Mouse (Mus musculus) gastrocnemius, postnatal 14 days (tissue): ENCODE measurements around the gene Chn1. TPM values are rescaled to one million over a fixed set of nuclear protein-coding genes. Genes with fewer than 3 reads are reported as not detected.

Source experiments
- DNase-seq: peaks from one replicate; pipeline ENCODE4 v3.0.0; 2021; ENCODE audit warnings: mixed read lengths
- intact Hi-C: fragments of 180-260 bp; cut with DNase I; formaldehyde crosslinking; loops from one replicate; pipeline ENCODE4 v1.15.1; 2025; ENCODE audit warnings: low total_unique reads
- total RNA-seq, 2 experiments: library from RNA; stranded (reverse); gene quantifications; 2 replicates each; pipeline ENCODE4 v1.2.3; 2021

The Chn1 gene
- total RNA-seq, 2 experiments from 2014 or later: 11.3 to 11.6 TPM

GRCm38 (mm10) chr2:73759899-73760298 is 15.2 kb downstream of the Chn1 start:
- no peak for DNase-seq
- intact Hi-C loops: no loop called here

GRCm38 (mm10) chr2:73759027-73759426 is 16.1 kb downstream of the Chn1 start:
- intact Hi-C loops: no loop called here
- DNase-seq: no peak

DNA sequence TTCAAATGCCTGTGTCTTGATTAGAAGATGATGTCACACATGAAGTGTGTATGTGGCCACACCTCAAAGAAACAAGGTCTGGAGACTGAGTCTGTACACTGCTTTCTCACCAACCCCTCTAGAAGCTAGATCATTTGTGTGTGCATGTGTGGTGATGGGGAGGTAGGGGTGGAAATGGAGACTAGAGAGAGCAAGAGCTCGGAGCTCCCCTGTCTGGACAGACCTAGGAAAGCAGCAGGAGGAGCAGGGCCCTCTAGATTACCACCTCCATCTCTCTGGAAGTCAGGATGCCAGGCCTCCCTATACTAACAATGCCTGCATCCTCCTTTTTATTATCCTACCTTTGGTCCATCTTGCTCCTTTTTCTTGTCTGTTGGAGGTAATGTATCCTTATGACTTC is 27.8 kb downstream of the Chn1 start:
- intact Hi-C loops: no loop called here
- no peak for DNase-seq

DNA sequence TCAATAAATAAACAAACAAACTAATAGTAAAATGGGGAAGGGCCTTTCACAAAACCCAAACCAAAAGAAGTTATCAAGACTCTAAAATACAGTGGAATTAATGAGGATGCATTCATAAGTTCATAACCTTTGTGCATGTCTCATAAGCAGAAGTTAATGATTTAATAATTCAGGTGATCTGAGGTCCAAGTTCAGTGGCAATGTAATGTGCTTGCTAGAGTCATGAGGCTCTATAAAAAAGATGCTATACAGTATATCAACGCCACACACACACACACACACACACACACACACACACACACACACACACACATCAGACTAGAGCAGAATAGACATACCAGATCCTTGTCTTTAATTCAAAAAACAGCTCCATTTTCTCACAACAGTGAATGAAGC is 28.8 kb downstream of the Chn1 start:
- no peak for DNase-seq
- intact Hi-C loops: no loop called here

DNA sequence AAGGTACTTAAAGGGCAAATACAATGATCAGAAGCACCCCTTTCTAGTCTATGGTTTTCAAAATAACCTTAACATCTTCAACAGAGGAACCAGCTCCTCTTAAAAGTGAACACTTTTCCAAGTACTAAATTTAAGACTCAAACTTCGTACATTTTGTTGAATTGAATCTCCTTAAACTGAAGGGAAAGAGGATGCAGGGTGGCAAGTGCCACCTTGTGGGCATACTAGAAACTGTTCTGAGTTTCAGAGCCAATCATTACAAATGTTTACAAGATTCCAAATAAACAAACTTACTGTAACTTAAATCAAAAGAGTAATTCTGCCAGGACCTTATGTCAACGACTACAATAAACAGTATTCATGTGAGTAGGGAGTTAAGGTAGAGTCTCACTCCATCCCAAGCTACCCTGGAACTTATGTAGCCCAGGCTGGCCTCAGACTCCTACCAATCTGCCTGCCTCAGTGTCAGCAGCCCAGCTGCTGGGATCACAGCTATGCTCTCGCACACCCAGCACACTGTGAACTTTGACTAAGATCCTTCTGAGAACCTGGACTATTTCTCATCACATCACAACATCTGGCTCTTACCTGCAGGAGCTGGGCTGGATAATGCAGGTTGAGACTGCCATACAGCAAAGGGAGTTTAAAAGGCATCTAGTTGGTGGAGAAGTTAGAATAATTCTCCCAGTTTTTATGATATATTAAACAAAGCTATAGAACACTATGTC is 29.3 kb downstream of the Chn1 start:
- intact Hi-C loops: no loop called here
- peak; percentile 9 for DNase-seq

DNA sequence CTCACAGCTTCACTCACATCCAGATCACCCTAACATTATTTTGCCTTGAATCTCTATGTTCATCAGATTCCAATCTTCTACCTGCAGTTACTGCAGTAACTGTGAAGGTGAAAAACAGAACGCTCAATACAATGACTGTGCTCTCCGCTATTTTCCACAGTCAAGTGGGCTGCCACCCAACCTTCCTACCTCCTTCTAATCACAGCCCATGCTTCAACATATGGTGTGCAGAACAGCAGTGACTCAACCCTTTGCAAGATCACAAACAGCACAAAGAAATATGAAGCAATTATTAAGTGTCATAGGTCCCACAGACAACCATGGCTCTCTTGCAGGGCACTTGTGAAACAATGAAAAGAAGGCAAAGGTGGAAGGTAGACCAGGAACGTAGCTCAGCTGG is 33.9 kb downstream of the Chn1 start:
- DNase-seq: no peak
- intact Hi-C loops: loop anchor here (5.0 kb wide), 1 partner anchor 154 kb away; no protein-coding TSS in a partner anchor

DNA sequence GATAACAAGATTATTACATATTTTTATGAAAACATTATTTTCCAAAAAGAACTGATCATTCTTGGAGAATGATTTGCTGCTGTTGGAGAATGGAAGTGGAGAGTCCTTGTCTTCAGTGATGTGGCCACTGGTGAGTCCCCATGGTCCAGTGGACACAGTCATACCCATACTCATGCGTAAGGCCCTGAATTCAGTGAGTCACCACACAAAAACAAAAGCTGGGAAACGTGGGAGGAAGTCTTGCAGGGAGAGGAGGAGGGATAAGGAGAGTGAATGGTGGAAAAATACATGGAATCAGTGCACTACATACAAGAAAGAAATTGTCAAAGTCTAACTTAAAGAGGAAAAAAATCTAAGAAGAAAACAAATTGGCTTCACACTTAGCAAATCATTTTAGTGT is 47.3 kb downstream of the Chn1 start:
- intact Hi-C loops: no loop called here

DNA sequence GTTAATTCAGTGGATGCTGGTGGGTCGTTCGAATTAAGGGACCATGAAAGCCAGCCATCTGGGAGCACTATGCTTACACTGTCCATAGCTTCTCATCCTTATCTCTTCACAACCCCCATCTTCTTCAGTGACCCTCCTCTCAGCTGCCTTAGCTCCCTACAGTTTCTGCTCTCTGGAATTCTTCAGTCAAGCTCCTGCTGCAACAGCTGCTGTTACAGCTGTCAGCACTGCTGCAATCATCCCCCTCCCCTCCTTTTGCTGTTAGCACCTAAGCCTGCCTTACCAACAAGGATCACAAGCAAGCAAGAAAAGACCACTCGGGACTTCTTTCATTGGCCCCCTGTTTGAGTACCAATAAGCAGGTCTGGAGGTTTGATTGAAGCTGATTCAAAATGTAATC is 50.2 kb downstream of the Chn1 start:
- no peak for DNase-seq
- intact Hi-C loops: no loop called here

More for the DNA sequence above, 47.3 kb downstream of the Chn1 start:
- DNase-seq: no peak

- intact Hi-C loops: no loop called here
These were observed 53.3 kb downstream of the Chn1 start for GRCm38 (mm10) chr2:73721821-73722220.

GRCm38 (mm10) chr2:73712481-73712880 is 62.7 kb downstream of the Chn1 start:
- intact Hi-C loops: no loop called here
- no peak for DNase-seq

More at GRCm38 (mm10) chr2:73721821-73722220, 53.3 kb downstream of the Chn1 start:
- DNase-seq: peak; percentile 5

- intact Hi-C loops: no loop called here
- DNase-seq: no peak
These were observed 82.1 kb downstream of the Chn1 start for GRCm38 (mm10) chr2:73693045-73693444.

DNA sequence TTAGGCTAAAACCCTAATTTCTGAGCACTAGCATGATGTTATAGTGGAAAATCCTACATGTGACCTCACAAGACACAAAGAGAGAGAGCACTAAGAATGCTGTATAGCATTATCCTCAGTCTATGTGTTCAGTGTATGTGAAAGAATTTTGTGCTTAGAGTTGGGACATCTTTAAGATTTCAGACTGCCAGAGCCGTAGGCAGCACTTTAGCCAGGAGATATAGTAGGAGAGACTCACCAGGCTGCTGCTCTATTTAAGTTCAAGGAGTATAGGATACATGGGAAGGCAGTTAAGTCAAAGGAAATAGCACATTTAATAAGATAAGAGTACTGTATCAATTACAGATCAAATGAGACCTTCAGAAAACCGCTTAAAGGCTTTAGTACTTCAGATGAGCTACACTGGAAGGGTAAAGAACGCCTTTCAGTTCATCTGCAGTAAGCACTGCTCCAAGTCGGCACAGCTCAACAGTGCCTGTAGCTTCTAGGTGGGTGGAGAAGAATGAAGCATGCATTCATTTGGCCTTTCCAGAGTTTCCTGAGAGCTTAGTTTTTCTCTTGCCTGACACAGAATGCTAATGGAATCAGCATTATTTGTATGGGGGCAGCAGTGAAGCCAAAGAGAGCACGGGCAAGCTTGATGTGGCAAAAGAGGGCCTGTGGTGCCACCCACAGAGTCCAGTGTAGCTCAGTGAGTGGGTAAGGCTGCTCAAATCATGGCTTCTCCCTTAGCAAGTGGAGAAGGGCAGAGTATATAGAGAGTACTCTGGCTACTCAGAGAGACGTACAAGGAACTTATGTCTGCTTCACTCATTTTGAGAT is 84.2 kb downstream of the Chn1 start:
- intact Hi-C loops: no loop called here
- no peak for DNase-seq

GRCm38 (mm10) chr2:73682500-73682899 is 92.6 kb downstream of the Chn1 start:
- DNase-seq: no peak
- intact Hi-C loops: no loop called here

- intact Hi-C loops: no loop called here
- DNase-seq: peak; percentile 40
These were observed 94.6 kb downstream of the Chn1 start for GRCm38 (mm10) chr2:73680425-73681027.

- intact Hi-C loops: no loop called here
- DNase-seq: no peak
These were observed 106.5 kb downstream of the Chn1 start for GRCm38 (mm10) chr2:73668608-73669007.

GRCm38 (mm10) chr2:73660566-73661134 is 114.5 kb downstream of the Chn1 start:
- no peak for DNase-seq
- intact Hi-C loops: no loop called here

DNA sequence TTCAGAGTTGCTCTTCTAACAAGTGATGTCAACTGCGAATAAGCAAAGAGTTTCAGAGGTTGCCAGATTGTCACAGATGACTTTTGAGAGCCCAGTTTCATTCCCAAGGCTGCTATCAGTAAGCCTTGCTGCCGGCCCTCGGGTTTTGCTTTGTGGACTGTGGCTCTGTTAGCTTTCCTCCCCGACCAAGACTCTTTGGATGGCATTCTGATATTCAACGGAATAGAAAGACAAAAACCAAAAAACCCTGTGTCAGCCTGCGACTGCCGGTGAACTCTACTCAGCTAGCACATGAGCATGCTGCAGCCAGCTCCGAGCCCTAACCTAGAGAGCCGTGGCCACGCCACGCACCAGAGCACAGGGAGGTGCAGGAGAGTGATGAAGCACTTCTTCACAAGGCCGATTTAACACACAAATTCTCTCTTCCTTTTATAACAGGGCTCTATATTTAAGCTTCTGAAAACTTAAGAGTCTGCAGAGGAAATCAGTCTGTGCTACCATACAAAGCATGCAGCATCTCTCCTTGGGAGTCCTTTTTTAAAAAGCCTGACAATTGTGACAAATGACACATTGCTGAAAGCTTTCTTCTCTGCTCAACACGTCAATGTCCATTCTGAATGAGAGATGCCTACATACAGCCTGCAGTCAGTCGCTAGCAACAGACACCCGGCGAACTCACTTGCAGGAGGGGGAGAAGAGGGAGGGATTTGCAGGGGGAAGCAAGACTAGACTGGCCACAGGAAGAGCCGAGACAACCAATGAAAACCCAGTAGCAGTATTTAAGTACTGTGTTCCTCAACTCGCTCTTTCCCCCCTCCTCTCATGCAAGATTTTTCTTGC is 115.2 kb downstream of the Chn1 start:
- DNase-seq: peak; percentile 16
- intact Hi-C loops: no loop called here

DNA sequence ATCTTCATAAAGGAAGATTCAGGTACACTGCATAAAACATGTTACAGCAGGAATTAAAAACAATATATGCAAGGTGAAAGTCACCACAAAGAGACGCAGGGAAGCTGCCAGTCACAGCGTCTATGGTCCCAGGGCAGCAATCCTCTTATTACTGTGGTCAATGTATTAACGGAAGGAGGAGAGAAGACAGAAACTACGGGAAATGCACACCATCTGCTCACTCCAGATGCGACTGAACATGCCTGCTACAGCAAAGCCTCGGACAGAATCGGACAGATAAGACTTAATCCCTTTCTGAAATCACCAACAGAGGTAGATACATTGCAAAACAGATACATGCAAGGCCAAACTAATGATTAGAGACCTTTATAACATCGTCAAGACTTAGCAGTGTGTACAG is 116.1 kb downstream of the Chn1 start:
- DNase-seq: no peak
- intact Hi-C loops: no loop called here

GRCm38 (mm10) chr2:73657961-73658360 is 117.2 kb downstream of the Chn1 start:
- no peak for DNase-seq
- intact Hi-C loops: no loop called here
